Mouse (Mus musculus): ENCODE results near the gene Smco3. TPM values are rescaled to one million over a fixed set of nuclear protein-coding genes. Genes with fewer than 3 reads are reported as not detected.

Smco3 gene
- polyA plus RNA-seq, 1 experiment from 2014 or later, result 2.5 TPM

- H3K4me1 ChIP-seq (ENCODE audit: control insufficient read depth, insufficient read depth, low read length), result peaks cover 26% of the 10 kb centered on the region
- peaks cover 7% of the 10 kb centered on the region for H3K36me3 ChIP-seq (ENCODE audit: control insufficient read depth, insufficient read depth, low read length)
- DNase-seq (ENCODE audit: low spot score) (no peak), ATAC-seq (ENCODE audit: low read depth) (no peak)
- 31% methylated on average over 18 of the region's 18 CpGs for WGBS
- no peaks in the 10 kb centered on the region for H3K9me3 ChIP-seq (ENCODE audit: control insufficient read depth, low read length)
- peak overlapping the region; percentile 95 for H3K4me2 ChIP-seq (ENCODE audit: low read depth, low read length)
- H3K4me3 ChIP-seq (ENCODE audit: low read depth, low read length), result peak overlapping the region; percentile 78
- no peaks in the 10 kb centered on the region for H3K27me3 ChIP-seq (replicated peaks; ENCODE audit: control insufficient read depth, insufficient read depth, low read length)
- H3K9ac ChIP-seq (ENCODE audit: low read depth, low read length), result peak overlapping the region; percentile 53
- H3K27ac ChIP-seq (replicated peaks; ENCODE audit: low read depth, low read length), result peak overlapping the region; percentile 74
Observed at GRCm38 (mm10) chr6:136807395-136808013, 27.7 kb downstream of the Smco3 start.

- H3K27ac ChIP-seq (replicated peaks; ENCODE audit: low read depth, low read length), result peak overlapping the region; percentile 18; the same call in 1 of the 2 replicates
- 62% methylated on average over 5 of the region's 5 CpGs for WGBS
- no peaks in the 10 kb centered on the region for H3K27me3 ChIP-seq (replicated peaks; ENCODE audit: control insufficient read depth, insufficient read depth, low read length)
- H3K36me3 ChIP-seq (ENCODE audit: control insufficient read depth, insufficient read depth, low read length), result no peaks in the 10 kb centered on the region
- H3K4me2 ChIP-seq (ENCODE audit: low read depth, low read length), result peak overlapping the region; percentile 95; the same call in 1 of the 2 replicates
- H3K4me1 ChIP-seq (ENCODE audit: control insufficient read depth, insufficient read depth, low read length), result peaks cover 26% of the 10 kb centered on the region
- no peaks in the 10 kb centered on the region for H3K9me3 ChIP-seq (ENCODE audit: control insufficient read depth, low read length)
- DNase-seq (ENCODE audit: low spot score) (no peak), ATAC-seq (ENCODE audit: low read depth) (no peak)
- H3K9ac ChIP-seq (ENCODE audit: low read depth, low read length), result no peak overlapping the region
- H3K4me3 ChIP-seq (ENCODE audit: low read depth, low read length), result peak overlapping the region; percentile 78; the same call in 1 of the 2 replicates
Observed at GRCm38 (mm10) chr6:136806819-136807218, 28.4 kb downstream of the Smco3 start.

GRCm38 (mm10) chr6:136805409-136805775, 29.9 kb downstream of the Smco3 start:
- WGBS, result 86% methylated on average over 1 of the region's 1 CpGs
- H3K27ac ChIP-seq (replicated peaks; ENCODE audit: low read depth, low read length), result peak overlapping the region; percentile 100
- DNase-seq (ENCODE audit: low spot score), result no peak
- H3K36me3 ChIP-seq (ENCODE audit: control insufficient read depth, insufficient read depth, low read length), result no peaks in the 10 kb centered on the region
- ATAC-seq (ENCODE audit: low read depth), result no peak
- H3K4me2 ChIP-seq (ENCODE audit: low read depth, low read length), result peak overlapping the region; percentile 78
- no peak overlapping the region for H3K4me3 ChIP-seq (ENCODE audit: low read depth, low read length)
- H3K9me3 ChIP-seq (ENCODE audit: control insufficient read depth, low read length), result no peaks in the 10 kb centered on the region
- no peak overlapping the region for H3K9ac ChIP-seq (ENCODE audit: low read depth, low read length)
- no peaks in the 10 kb centered on the region for H3K27me3 ChIP-seq (replicated peaks; ENCODE audit: control insufficient read depth, insufficient read depth, low read length)
- H3K4me1 ChIP-seq (ENCODE audit: control insufficient read depth, insufficient read depth, low read length), result peaks cover 26% of the 10 kb centered on the region

- peak overlapping the region; percentile 67 for H3K4me3 ChIP-seq (ENCODE audit: low read depth, low read length)
- H3K4me1 ChIP-seq (ENCODE audit: control insufficient read depth, insufficient read depth, low read length), result peaks cover 26% of the 10 kb centered on the region
- peak overlapping the region; percentile 100 for H3K27ac ChIP-seq (replicated peaks; ENCODE audit: low read depth, low read length)
- 28% methylated on average over 9 of the region's 9 CpGs for WGBS
- H3K9ac ChIP-seq (ENCODE audit: low read depth, low read length), result peak overlapping the region; percentile 93
- H3K9me3 ChIP-seq (ENCODE audit: control insufficient read depth, low read length), result no peaks in the 10 kb centered on the region
- H3K4me2 ChIP-seq (ENCODE audit: low read depth, low read length), result peak overlapping the region; percentile 78
- DNase-seq (ENCODE audit: low spot score), result peak; percentile 45
- ATAC-seq (ENCODE audit: low read depth), result no peak
- H3K36me3 ChIP-seq (ENCODE audit: control insufficient read depth, insufficient read depth, low read length), result no peaks in the 10 kb centered on the region
- no peaks in the 10 kb centered on the region for H3K27me3 ChIP-seq (replicated peaks; ENCODE audit: control insufficient read depth, insufficient read depth, low read length)
Observed at GRCm38 (mm10) chr6:136804705-136805408, 30.4 kb downstream of the Smco3 start.

- Histone ChIP-seq H3K4me2 (ENCODE audit: low read depth, low read length) (peak within 1 kb of the TSS; percentile 78), H3K4me1 (ENCODE audit: control insufficient read depth, insufficient read depth, low read length) (peaks cover 18% of the 10 kb centered on the region), H3K9ac (ENCODE audit: low read depth, low read length) (peak within 1 kb of the TSS; percentile 93), H3K9me3 (ENCODE audit: control insufficient read depth, low read length) (no peaks in the 10 kb centered on the region), H3K27me3 (replicated peaks; ENCODE audit: control insufficient read depth, insufficient read depth, low read length) (no peaks in the 10 kb centered on the region), H3K36me3 (ENCODE audit: control insufficient read depth, insufficient read depth, low read length) (no peaks in the 10 kb centered on the region), H3K4me3 (ENCODE audit: low read depth, low read length) (peak within 1 kb of the TSS; percentile 67), H3K27ac (replicated peaks; ENCODE audit: low read depth, low read length) (peak within 1 kb of the TSS; percentile 100)
- ATAC-seq (ENCODE audit: low read depth), result peak; percentile 80
- under 1% methylated on average over 50 of the region's 50 CpGs for WGBS
- DNase-seq (ENCODE audit: low spot score), result peak; percentile 97
Observed at GRCm38 (mm10) chr6:136803739-136804633, 31.3 kb downstream of the Smco3 start, which contains the start of gene Hist4h4. Gene Hist4h4, minus strand, starts transcription at chr6:136804415.

- Histone ChIP-seq H3K27ac (replicated peaks; ENCODE audit: low read depth, low read length) (peak overlapping the region; percentile 100), H3K36me3 (ENCODE audit: control insufficient read depth, insufficient read depth, low read length) (no peaks in the 10 kb centered on the region), H3K4me2 (ENCODE audit: low read depth, low read length) (peak overlapping the region; percentile 78), H3K9ac (ENCODE audit: low read depth, low read length) (peak overlapping the region; percentile 93), H3K27me3 (replicated peaks; ENCODE audit: control insufficient read depth, insufficient read depth, low read length) (no peaks in the 10 kb centered on the region), H3K4me3 (ENCODE audit: low read depth, low read length) (peak overlapping the region; percentile 67), H3K4me1 (ENCODE audit: control insufficient read depth, insufficient read depth, low read length) (peaks cover 14% of the 10 kb centered on the region), H3K9me3 (ENCODE audit: control insufficient read depth, low read length) (no peaks in the 10 kb centered on the region)
- WGBS, result 16% methylated on average over 12 of the region's 12 CpGs
- ATAC-seq (ENCODE audit: low read depth) (no peak), DNase-seq (ENCODE audit: low spot score) (no peak)
Observed at GRCm38 (mm10) chr6:136803093-136803738, 32.0 kb downstream of the Smco3 start.

GRCm38 (mm10) chr6:136801274-136801673, 34.0 kb downstream of the Smco3 start:
- DNase-seq (ENCODE audit: low spot score), result no peak
- Histone ChIP-seq H3K4me1 (ENCODE audit: control insufficient read depth, insufficient read depth, low read length) (peaks cover 14% of the 10 kb centered on the region), H3K27me3 (replicated peaks; ENCODE audit: control insufficient read depth, insufficient read depth, low read length) (no peaks in the 10 kb centered on the region), H3K27ac (replicated peaks; ENCODE audit: low read depth, low read length) (no peak overlapping the region), H3K4me3 (ENCODE audit: low read depth, low read length) (no peak overlapping the region), H3K4me2 (ENCODE audit: low read depth, low read length) (no peak overlapping the region), H3K9ac (ENCODE audit: low read depth, low read length) (no peak overlapping the region), H3K36me3 (ENCODE audit: control insufficient read depth, insufficient read depth, low read length) (no peaks in the 10 kb centered on the region), H3K9me3 (ENCODE audit: control insufficient read depth, low read length) (no peaks in the 10 kb centered on the region)
- no peak for ATAC-seq (ENCODE audit: low read depth)
- WGBS, result 87% methylated on average over 6 of the region's 6 CpGs

- H3K4me3 ChIP-seq (ENCODE audit: low read depth, low read length), result no peak overlapping the region
- H3K4me2 ChIP-seq (ENCODE audit: low read depth, low read length), result no peak overlapping the region
- 0 out of 2 replicates have a peak, but pooled peaks cover 2% of the 10 kb centered on the region for H3K27me3 ChIP-seq (replicated peaks; ENCODE audit: control insufficient read depth, insufficient read depth, low read length)
- DNase-seq (ENCODE audit: low spot score) (no peak), ATAC-seq (ENCODE audit: low read depth) (no peak)
- WGBS, result 82% methylated on average over 8 of the region's 8 CpGs
- H3K9me3 ChIP-seq (ENCODE audit: control insufficient read depth, low read length), result no peaks in the 10 kb centered on the region
- no peak overlapping the region for H3K9ac ChIP-seq (ENCODE audit: low read depth, low read length)
- no peak overlapping the region for H3K27ac ChIP-seq (replicated peaks; ENCODE audit: low read depth, low read length)
- peaks cover 14% of the 10 kb centered on the region for H3K4me1 ChIP-seq (ENCODE audit: control insufficient read depth, insufficient read depth, low read length)
- H3K36me3 ChIP-seq (ENCODE audit: control insufficient read depth, insufficient read depth, low read length), result no peaks in the 10 kb centered on the region
Observed at GRCm38 (mm10) chr6:136800710-136801109, 34.5 kb downstream of the Smco3 start.
